16 mouse cellular contexts compared by ENCODE assay signal in the genomic region with DNA sequence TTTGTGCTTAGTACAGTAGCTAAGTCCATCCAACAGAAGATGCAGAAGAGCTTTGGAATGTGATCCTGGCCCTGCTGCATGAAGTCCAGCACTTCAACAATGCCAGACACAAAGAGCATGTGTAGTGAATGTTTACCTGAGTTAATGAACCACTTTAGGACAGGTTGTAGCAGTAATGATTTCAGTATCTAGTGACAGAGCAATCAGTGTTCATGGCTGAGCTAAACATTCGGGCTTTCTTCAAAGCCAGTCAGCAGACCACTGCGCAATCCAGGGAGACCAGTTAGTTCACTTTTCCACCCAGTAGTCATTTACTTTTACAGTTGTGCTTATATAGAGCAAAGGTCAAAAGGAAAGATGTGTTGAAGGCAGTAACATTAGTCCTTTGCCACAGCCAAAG. TPM values are rescaled to one million over a fixed set of nuclear protein-coding genes. Genes with fewer than 3 reads are reported as not detected.
A peak's percentile ranks its signal among the peaks of the same experiment; 100 is the strongest.
DNase-seq lines count a peak whose midpoint lies in the region; ATAC-seq and TF ChIP-seq lines count a peak whose summit lies in the region.
"Had no signal": no experiment of that assay in that cellular context is flagged by ENCODE, and none has a peak within 500 bp of the region (broad histone marks: within the 10 kb centered on the region; RNA-seq: fewer than 3 reads in every experiment).

No protein-coding gene starts in this region.

- peak; percentile 65; the same call in 1 of the 2 replicates for ATAC-seq in lung, embryonic 16.5 days (ENCODE audit: low read depth)
- ATAC-seq in liver, embryonic 13.5 days (ENCODE audit: low read depth): peak; percentile 64
- peak; percentile 96 for ATAC-seq in stomach, postnatal 0 days (ENCODE audit: low FRiP score, low TSS enrichment)
- no peak for ATAC-seq in forebrain, embryonic 11.5 days (replicated peaks; ENCODE audit: low FRiP score)
- ATAC-seq: forebrain, embryonic 14.5 days; hindbrain, postnatal 0 days; Patski had no signal

- H3K4me2 ChIP-seq in lung, embryonic 16.5 days (ENCODE audit: low read depth, low read length): no peak overlapping the region
- no peak overlapping the region for H3K4me2 ChIP-seq in liver, embryonic 13.5 days
- no peak overlapping the region for H3K4me2 ChIP-seq in stomach, postnatal 0 days (replicated peaks; ENCODE audit: low read depth)
- H3K4me2 ChIP-seq in forebrain, embryonic 11.5 days (ENCODE audit: low read depth, low read length, severe bottlenecking): no peak overlapping the region
- H3K4me2 ChIP-seq: embryonic facial prominence, embryonic 13.5 days had no signal

- DNase-seq in lung, postnatal 10 days: no peak
- peak; percentile 73 for DNase-seq in kidney, adult 2 months
- no peak for DNase-seq in liver, embryonic 13.5 days
- DNase-seq in stomach, postnatal 0 days (ENCODE audit: low spot score): peak; percentile 72
- DNase-seq in frontal cortex, postnatal 36 days (ENCODE audit: low spot score in 2 of 2): no peak
- DNase-seq in forebrain, embryonic 11.5 days (ENCODE audit: low spot score): no peak
- DNase-seq: cerebellum, postnatal 14 days; gastrocnemius, postnatal 10 days; heart, postnatal 10 days had no signal

- H3K4me1 ChIP-seq in lung, embryonic 16.5 days (replicated peaks; ENCODE audit: control insufficient read depth, insufficient read depth, low read length): no peaks in the 10 kb centered on the region; the same call in 1 of the 2 replicates
- H3K4me1 ChIP-seq in kidney, adult 2 months (ENCODE audit: control insufficient read depth, insufficient read depth, low read length): peaks cover 9% of the 10 kb centered on the region; the same call in 1 of the 2 replicates
- 0 out of 2 replicates have a peak, but pooled peaks cover 3% of the 10 kb centered on the region for H3K4me1 ChIP-seq in liver, embryonic 13.5 days (replicated peaks)
- no peaks in the 10 kb centered on the region for H3K4me1 ChIP-seq in stomach, postnatal 0 days (replicated peaks; ENCODE audit: control insufficient read depth, insufficient read depth)
- no peaks in the 10 kb centered on the region for H3K4me1 ChIP-seq in forebrain, embryonic 11.5 days (replicated peaks; ENCODE audit: control insufficient read depth, insufficient read depth, low read length)
- H3K4me1 ChIP-seq: embryonic facial prominence, embryonic 13.5 days had no signal

- no peaks in the 10 kb centered on the region for H3K27me3 ChIP-seq in lung, embryonic 16.5 days (ENCODE audit: control insufficient read depth, insufficient read depth, low read depth, low read length)
- H3K27me3 ChIP-seq in kidney, adult 2 months (replicated peaks; ENCODE audit: control insufficient read depth, insufficient read depth, low read length): no peaks in the 10 kb centered on the region
- H3K27me3 ChIP-seq in liver, embryonic 13.5 days: no peaks in the 10 kb centered on the region
- H3K27me3 ChIP-seq in stomach, postnatal 0 days (ENCODE audit: control insufficient read depth, insufficient read depth, low read length): no peaks in the 10 kb centered on the region
- H3K27me3 ChIP-seq in forebrain, embryonic 11.5 days (ENCODE audit: control insufficient read depth, insufficient read depth, low read length): no peaks in the 10 kb centered on the region
- H3K27me3 ChIP-seq: embryonic facial prominence, embryonic 13.5 days; Patski had no signal

- TF ChIP-seq POLR2A in kidney, adult 2 months (IDR thresholded peaks at IDR 0.05; ENCODE audit: low read depth, low read length): no peak

- H3K27ac ChIP-seq in lung, embryonic 16.5 days (ENCODE audit: low read length): no peak overlapping the region; the same call in 1 of the 2 replicates
- peak overlapping the region; percentile 25; the same call in 1 of the 2 replicates for H3K27ac ChIP-seq in kidney, adult 2 months (ENCODE audit: insufficient read depth, low read depth, low read length)
- H3K27ac ChIP-seq in liver, embryonic 13.5 days: no peak overlapping the region
- peak overlapping the region; percentile 81 for H3K27ac ChIP-seq in stomach, postnatal 0 days (replicated peaks)
- H3K27ac ChIP-seq in forebrain, embryonic 11.5 days (ENCODE audit: low read depth, low read length): no peak overlapping the region
- H3K27ac ChIP-seq: embryonic facial prominence, embryonic 13.5 days; hindbrain, postnatal 0 days; limb, embryonic 10.5 days had no signal

- H3K9me3 ChIP-seq in lung, embryonic 16.5 days (ENCODE audit: control insufficient read depth, low read length): no peaks in the 10 kb centered on the region
- no peaks in the 10 kb centered on the region for H3K9me3 ChIP-seq in liver, embryonic 13.5 days (replicated peaks)
- H3K9me3 ChIP-seq in stomach, postnatal 0 days (ENCODE audit: control insufficient read depth, low read length): no peaks in the 10 kb centered on the region
- no peaks in the 10 kb centered on the region for H3K9me3 ChIP-seq in forebrain, embryonic 11.5 days (ENCODE audit: control insufficient read depth, low read length)
- H3K9me3 ChIP-seq: embryonic facial prominence, embryonic 13.5 days; limb, embryonic 10.5 days; megakaryocyte, embryonic 14.5 days had no signal

- TF ChIP-seq CTCF in kidney, adult 2 months (conservative IDR thresholded peaks at IDR 0.05; ENCODE audit: insufficient read depth, insufficient read length, low read depth, low read length): no peak
- no peak for TF ChIP-seq CTCF in stomach, postnatal 0 days (IDR thresholded peaks at IDR 0.05; ENCODE audit: low read depth)

- H3K9ac ChIP-seq in lung, embryonic 16.5 days (ENCODE audit: low read length): no peak overlapping the region
- H3K9ac ChIP-seq in liver, embryonic 13.5 days: no peak overlapping the region
- no peak overlapping the region for H3K9ac ChIP-seq in stomach, postnatal 0 days (ENCODE audit: low read length)
- H3K9ac ChIP-seq in forebrain, embryonic 11.5 days (ENCODE audit: low read length): no peak overlapping the region
- H3K9ac ChIP-seq: embryonic facial prominence, embryonic 13.5 days had no signal

- no peaks in the 10 kb centered on the region for H3K36me3 ChIP-seq in lung, embryonic 16.5 days (ENCODE audit: control insufficient read depth, insufficient read depth, low read length)
- no peaks in the 10 kb centered on the region for H3K36me3 ChIP-seq in kidney, adult 2 months (ENCODE audit: control insufficient read depth, insufficient read depth, low read length)
- no peaks in the 10 kb centered on the region for H3K36me3 ChIP-seq in liver, embryonic 13.5 days
- H3K36me3 ChIP-seq in stomach, postnatal 0 days (ENCODE audit: control insufficient read depth, insufficient read depth, low read length): no peaks in the 10 kb centered on the region
- H3K36me3 ChIP-seq in forebrain, embryonic 11.5 days (ENCODE audit: control insufficient read depth, insufficient read depth, low read length): no peaks in the 10 kb centered on the region

- 62% methylated on average over 2 of the region's 2 CpGs for WGBS in lung, embryonic 16.5 days
- 32% methylated on average over 2 of the region's 2 CpGs for WGBS in kidney, adult 2 months
- WGBS in liver, embryonic 13.5 days (ENCODE audit: insufficient replicate concordance): 58% methylated on average over 2 of the region's 2 CpGs
- WGBS in stomach, postnatal 0 days: 49% methylated on average over 2 of the region's 2 CpGs
- WGBS in forebrain, embryonic 11.5 days: 96% methylated on average over 2 of the region's 2 CpGs

- TF ChIP-seq EP300 in stomach, postnatal 0 days (optimal IDR thresholded peaks at IDR 0.05): peak; percentile 44

- no peak overlapping the region for H3K4me3 ChIP-seq in lung, embryonic 16.5 days (ENCODE audit: low read length)
- H3K4me3 ChIP-seq in kidney, adult 2 months (ENCODE audit: insufficient read depth, low read depth, low read length): no peak overlapping the region
- H3K4me3 ChIP-seq in liver, embryonic 13.5 days (replicated peaks): no peak overlapping the region
- no peak overlapping the region for H3K4me3 ChIP-seq in stomach, postnatal 0 days (ENCODE audit: low read depth, low read length)
- no peak overlapping the region for H3K4me3 ChIP-seq in forebrain, embryonic 11.5 days (ENCODE audit: low read depth, low read length)
- H3K4me3 ChIP-seq: embryonic facial prominence, embryonic 13.5 days; limb, embryonic 10.5 days; megakaryocyte, embryonic 14.5 days had no signal

RNA-seq across cellular contexts. Expression of gene Mrtfb, which starts 20.0 kb away (rescaled TPM):
- polyA plus RNA-seq in lung, embryonic 16.5 days (2015; fragmentation: Nextera tagmentation; extraction: Ambion mirVana): 22.5 and 24.3 TPM in 2 replicates
- polyA plus RNA-seq in kidney, adult 2 months (2012; rRNA removed): 5.7 and 6.0 TPM in 2 replicates
- 3.2 and 3.7 TPM in 2 replicates for polyA plus RNA-seq in liver, embryonic 13.5 days (2015; fragmentation: Nextera tagmentation; extraction: Ambion mirVana)
- polyA plus RNA-seq in stomach, postnatal 0 days (2015; fragmentation: Nextera tagmentation; extraction: Ambion mirVana): 12.5 and 12.6 TPM in 2 replicates
- polyA plus RNA-seq in forebrain, embryonic 11.5 days (2014; fragmentation: Nextera tagmentation; extraction: Ambion mirVana): 21.9 and 22.4 TPM in 2 replicates

Comparison
In these comparisons a context has a peak if more than half of its experiments do, and no peak if none do; other contexts are left out.
1. H3K27ac ChIP-seq: peak in kidney, adult 2 months (single experiment) and stomach, postnatal 0 days (single experiment); none in lung, embryonic 16.5 days (single experiment), liver, embryonic 13.5 days (single experiment) and forebrain, embryonic 11.5 days (single experiment).
2. DNase-seq: peak in kidney, adult 2 months (single experiment) and stomach, postnatal 0 days (single experiment); none in lung, postnatal 10 days (single experiment), liver, embryonic 13.5 days (single experiment), frontal cortex, postnatal 36 days (0 of 2) and forebrain, embryonic 11.5 days (single experiment).